Mouse (Mus musculus) MEL (cell line): ENCODE results near the gene Tmprss6. TPM values are rescaled to one million over a fixed set of nuclear protein-coding genes. Genes with fewer than 3 reads are reported as not detected.

Experiments
- DNase-seq: peaks from one replicate; pipeline ENCODE4 v3.0.0; 2011; ENCODE audit warnings: low read depth, low spot score
- H3K27ac ChIP-seq: 2 replicates; pipeline ENCODE4 v1.5.1; 2012; ENCODE audit warnings: low read depth, mild to moderate bottlenecking, control low read depth, low read length, moderate library complexity; ENCODE audit not compliant: control insufficient read depth
- H3K27me3 ChIP-seq, 2 experiments: fragments of 150-350 bp in 1 of 2; sonication (generic) in 1 of 2; 2 replicates each; pipeline ENCODE4 v1.6.1; 2012; ENCODE audit warnings: low read length in 2 of 2, mild to moderate bottlenecking in 2 of 2, improper control_type of control experiment in 1 of 2, moderate library complexity in 1 of 2; ENCODE audit not compliant: insufficient read depth in 2 of 2, control insufficient read depth in 1 of 2
- H3K36me3 ChIP-seq, 2 experiments: 2 replicates each; pipeline ENCODE4 v1.6.1; 2012 to 2014; ENCODE audit warnings: low read length in 2 of 2, improper control_type of control experiment in 1 of 2, inconsistent platforms in 1 of 2, mild to moderate bottlenecking in 1 of 2; ENCODE audit not compliant: insufficient read depth in 2 of 2, control insufficient read depth in 1 of 2
- H3K4me1 ChIP-seq, 2 experiments: fragments of 150-350 bp in 1 of 2; sonication (generic) in 1 of 2; 2 replicates each; pipeline ENCODE4 v1.6.1; 2012; ENCODE audit warnings: low read length in 2 of 2, improper control_type of control experiment in 1 of 2, mild to moderate bottlenecking in 1 of 2; ENCODE audit not compliant: insufficient read depth in 2 of 2, control insufficient read depth in 1 of 2
- H3K4me3 ChIP-seq, 2 experiments: fragments of 150-350 bp in 1 of 2; sonication (generic) in 1 of 2; 2 replicates each; pipeline ENCODE4 v1.5.1; 2012; ENCODE audit warnings: low read depth in 2 of 2, low read length in 2 of 2, mild to moderate bottlenecking in 2 of 2, moderate library complexity in 2 of 2, control low read depth in 1 of 2, improper control_type of control experiment in 1 of 2; ENCODE audit not compliant: control insufficient read depth in 1 of 2, insufficient read depth in 1 of 2
- H3K79me2 ChIP-seq: 2 replicates; pipeline ENCODE4 v1.6.1; 2012; ENCODE audit warnings: mild to moderate bottlenecking, low read length, moderate library complexity; ENCODE audit not compliant: control insufficient read depth, poor library complexity, insufficient read depth
- H3K9ac ChIP-seq: 2 replicates; pipeline ENCODE4 v1.6.1; 2012; ENCODE audit warnings: low read depth, mild to moderate bottlenecking, control low read depth, low read length, moderate library complexity; ENCODE audit not compliant: control insufficient read depth, poor library complexity, severe bottlenecking
- H3K9me3 ChIP-seq: fragments of 150-350 bp; sonication (generic); replicated peaks from 2 replicates; pipeline ENCODE4 v1.6.1; 2012; ENCODE audit warnings: mild to moderate bottlenecking, low read length, improper control_type of control experiment, moderate library complexity; ENCODE audit not compliant: insufficient read depth
- MAFK ChIP-seq: IDR thresholded peaks from 2 replicates; pipeline ENCODE4 v1.6.1; 2011; ENCODE audit warnings: low read depth, mild to moderate bottlenecking, low read length, improper control_type of control experiment, borderline replicate concordance
- MAZ ChIP-seq: IDR thresholded peaks from 2 replicates; pipeline ENCODE4 v1.6.1; 2012; ENCODE audit warnings: low read depth, mild to moderate bottlenecking, inconsistent platforms, low read length, improper control_type of control experiment
- MXI1 ChIP-seq: IDR thresholded peaks from 2 replicates; pipeline ENCODE4 v1.6.1; 2011; ENCODE audit warnings: mild to moderate bottlenecking, low read depth, low read length, improper control_type of control experiment
- MYB ChIP-seq: IDR thresholded peaks from 2 replicates; pipeline ENCODE4 v1.6.1; 2011; ENCODE audit warnings: mild to moderate bottlenecking, low read depth, low read length, improper control_type of control experiment
- POLR2A ChIP-seq, 2 experiments: IDR thresholded peaks; 2 replicates each; pipeline ENCODE4 v1.6.1; 2011 to 2012; ENCODE audit warnings: low read length in 2 of 2, mild to moderate bottlenecking in 2 of 2, control low read depth in 1 of 2, improper control_type of control experiment in 1 of 2, low read depth in 1 of 2, moderate library complexity in 1 of 2; ENCODE audit not compliant: control insufficient read depth in 1 of 2, insufficient read depth in 1 of 2, poor library complexity in 1 of 2
- POLR2AphosphoS2 ChIP-seq: IDR thresholded peaks from 2 replicates; pipeline ENCODE4 v1.6.1; 2011; ENCODE audit warnings: low read length, improper control_type of control experiment
- UBTF ChIP-seq: IDR thresholded peaks from 2 replicates; pipeline ENCODE4 v1.6.1; 2012; ENCODE audit warnings: low read depth, mild to moderate bottlenecking, inconsistent platforms, low read length, improper control_type of control experiment, moderate library complexity, borderline replicate concordance; ENCODE audit not compliant: insufficient read depth
- USF2 ChIP-seq, 2 experiments: IDR thresholded peaks; 2 replicates each; pipeline ENCODE4 v1.6.1; 2011 to 2012; ENCODE audit warnings: improper control_type of control experiment in 2 of 2, low read length in 2 of 2, borderline replicate concordance in 1 of 2, inconsistent platforms in 1 of 2, low read depth in 1 of 2, mild to moderate bottlenecking in 1 of 2; ENCODE audit not compliant: insufficient read depth in 1 of 2
- ZC3H11A ChIP-seq: IDR thresholded peaks from 2 replicates; pipeline ENCODE4 v1.6.1; 2012; ENCODE audit warnings: low read depth, mild to moderate bottlenecking, inconsistent platforms, low read length, improper control_type of control experiment
- ZMIZ1 ChIP-seq: IDR thresholded peaks from 2 replicates; pipeline ENCODE4 v1.6.1; 2012; ENCODE audit warnings: low read depth, mild to moderate bottlenecking, inconsistent platforms, low read length, improper control_type of control experiment, moderate library complexity
- polyA plus RNA-seq, 2 experiments: library from polyadenylated mRNA; stranded (reverse) in 1 of 2; unstranded in 1 of 2; fragments of >175 nt in 1 of 2; fragments of >200 nt in 1 of 2; gene quantifications; 2 replicates each; pipeline versions ENCODE4 v1.2.1 to v1.2.4; 2012; ENCODE audit warnings: low replicate concordance in 2 of 2, low read depth in 1 of 2; ENCODE audit not compliant: insufficient read length in 2 of 2, insufficient read depth in 1 of 2, missing spikeins in 1 of 2
- total RNA-seq: library from RNA; depleted of rRNA; stranded (reverse); fragments of 300-350 nt; gene quantifications from 2 replicates; pipeline ENCODE4 v1.2.3, GENCODE M21; 2012

Gene Tmprss6
- total and polyA plus RNA-seq, 3 experiments = 0.11 to 0.12 TPM; not detected in 1

- TF ChIP-seq ZMIZ1 = no peak
- TF ChIP-seq, all 39 proteins: peak for 0
- no peaks in the 10 kb centered on the region for H3K36me3 ChIP-seq
- no peak overlapping the region for H3K4me3 ChIP-seq
- H3K9ac ChIP-seq = no peak overlapping the region
- H3K27me3 ChIP-seq = no peaks in the 10 kb centered on the region
- no peak for DNase-seq
- H3K27ac ChIP-seq = no peak overlapping the region
- H3K79me2 ChIP-seq = no peaks in the 10 kb centered on the region
- H3K9me3 ChIP-seq = no peaks in the 10 kb centered on the region
- peaks cover 0 to 3% of the 10 kb centered on the region in 2 experiments; a peak in 2 of 4 replicates for H3K4me1 ChIP-seq
These were observed 36.8 kb downstream of the Tmprss6 start for GRCm38 (mm10) chr15:78431541-78432121.

GRCm38 (mm10) chr15:78430874-78431273 lies 37.6 kb downstream of the Tmprss6 start:
- no peak overlapping the region for H3K4me3 ChIP-seq
- no peaks in the 10 kb centered on the region for H3K36me3 ChIP-seq
- no peaks in the 10 kb centered on the region for H3K4me1 ChIP-seq
- TF ChIP-seq POLR2AphosphoS2 (no peak), MAFK (no peak), ZMIZ1 (no peak), MXI1 (no peak), MAZ (no peak), POLR2A (IDR thresholded peaks at IDR 0.05; ENCODE audit: control insufficient read depth in 1 of 2, insufficient read depth in 1 of 2, low read depth in 1 of 2, low read length in 2 of 2, poor library complexity in 1 of 2) (no peak), MYB (no peak), USF2 (IDR thresholded peaks at IDR 0.05; ENCODE audit: borderline replicate concordance in 1 of 2, insufficient read depth in 1 of 2, low read depth in 1 of 2, low read length in 2 of 2) (no peak)
- H3K79me2 ChIP-seq = no peaks in the 10 kb centered on the region
- H3K27me3 ChIP-seq = no peaks in the 10 kb centered on the region
- H3K9me3 ChIP-seq = no peaks in the 10 kb centered on the region
- H3K27ac ChIP-seq = no peak overlapping the region
- DNase-seq = no peak
- no peak overlapping the region for H3K9ac ChIP-seq

GRCm38 (mm10) chr15:78429871-78430622 lies 38.4 kb downstream of the Tmprss6 start:
- no peak overlapping the region for H3K27ac ChIP-seq
- no peaks in the 10 kb centered on the region for H3K79me2 ChIP-seq
- H3K27me3 ChIP-seq = no peaks in the 10 kb centered on the region
- no peak for DNase-seq
- H3K9me3 ChIP-seq = no peaks in the 10 kb centered on the region
- H3K4me3 ChIP-seq = no peak overlapping the region
- no peaks in the 10 kb centered on the region for H3K36me3 ChIP-seq
- no peaks in the 10 kb centered on the region for H3K4me1 ChIP-seq
- no peak overlapping the region for H3K9ac ChIP-seq
- TF ChIP-seq UBTF = no peak
- no peak for TF ChIP-seq ZC3H11A
